Mouse (Mus musculus): ENCODE measurements around the gene D17H6S53E. TPM values are rescaled to one million over a fixed set of nuclear protein-coding genes. Genes with fewer than 3 reads are reported as not detected.
A peak's percentile ranks its signal among the peaks of the same experiment; 100 is the strongest.

D17H6S53E gene
- polyA plus RNA-seq, 1 experiment from 2014 or later, result 9.6 TPM

GRCm38 (mm10) chr17:35157254-35157653, 31.1 kb downstream of the D17H6S53E start:
- Histone ChIP-seq H3K27ac (no peak overlapping the region), H3K27me3 (no peaks in the 10 kb centered on the region), H3K9me3 (no peaks in the 10 kb centered on the region), H3K36me3 (peaks cover 97% of the 10 kb centered on the region), H3K4me2 (no peak overlapping the region), H3K4me3 (no peak overlapping the region), H3K9ac (no peak overlapping the region), H3K4me1 (peaks cover 8% of the 10 kb centered on the region)
- no peak for ATAC-seq (ENCODE audit: borderline replicate concordance, extremely low read depth, low FRiP score, low TSS enrichment)
- 92% methylated on average over 8 of the region's 8 CpGs for WGBS

- Histone ChIP-seq H3K36me3 (peaks cover 93% of the 10 kb centered on the region), H3K4me3 (no peak overlapping the region), H3K9ac (no peak overlapping the region), H3K4me2 (no peak overlapping the region), H3K4me1 (peaks cover 13% of the 10 kb centered on the region), H3K9me3 (no peaks in the 10 kb centered on the region), H3K27ac (no peak overlapping the region), H3K27me3 (no peaks in the 10 kb centered on the region)
- no peak for ATAC-seq (ENCODE audit: borderline replicate concordance, extremely low read depth, low FRiP score, low TSS enrichment)
- 98% methylated on average over 8 of the region's 8 CpGs for WGBS
Measured at GRCm38 (mm10) chr17:35157661-35158175, 31.5 kb downstream of the D17H6S53E start.

DNA sequence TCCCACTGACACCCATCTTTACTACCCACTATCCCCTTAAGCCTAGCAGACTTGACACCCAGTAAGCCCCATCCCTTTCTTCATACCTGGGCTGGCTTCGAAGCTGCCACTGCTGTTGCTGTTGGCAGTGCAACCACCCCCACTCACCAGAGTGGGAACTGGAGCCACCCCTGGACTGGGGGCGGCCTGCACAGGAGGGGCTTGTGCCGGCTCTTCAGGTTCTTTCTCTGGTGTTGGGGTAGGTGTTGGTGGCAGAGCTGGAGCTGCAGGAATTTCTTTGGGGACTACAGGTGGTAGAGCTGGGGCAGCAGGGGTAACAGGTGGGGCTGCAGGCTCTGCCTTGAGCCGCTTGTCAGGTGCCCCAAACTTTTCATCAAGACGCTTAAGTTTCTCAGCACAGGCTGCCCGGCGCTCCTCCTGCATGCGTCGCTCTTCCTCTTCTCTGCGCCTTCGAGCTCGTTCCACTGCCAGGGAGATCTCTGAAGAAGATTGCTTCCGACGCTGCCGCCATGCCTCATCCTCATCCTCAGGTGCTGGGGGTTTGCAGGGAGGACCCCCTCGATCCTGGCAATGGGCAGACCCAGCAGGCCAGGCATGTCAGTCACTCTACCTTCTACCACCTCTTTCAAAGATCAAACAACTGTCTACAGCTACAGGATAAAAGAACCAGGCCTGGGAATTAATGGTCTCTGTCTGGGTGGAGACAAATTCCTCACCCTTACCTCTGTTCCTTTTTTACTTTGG, 32.8 kb downstream of the D17H6S53E start:
- Histone ChIP-seq H3K4me2 (no peak overlapping the region), H3K9ac (no peak overlapping the region), H3K9me3 (no peaks in the 10 kb centered on the region), H3K36me3 (peaks cover 80% of the 10 kb centered on the region), H3K4me3 (no peak overlapping the region), H3K27ac (no peak overlapping the region), H3K27me3 (no peaks in the 10 kb centered on the region), H3K4me1 (peaks cover 16% of the 10 kb centered on the region)
- 88% methylated on average over 16 of the region's 16 CpGs for WGBS
- ATAC-seq (ENCODE audit: borderline replicate concordance, extremely low read depth, low FRiP score, low TSS enrichment), result no peak

DNA sequence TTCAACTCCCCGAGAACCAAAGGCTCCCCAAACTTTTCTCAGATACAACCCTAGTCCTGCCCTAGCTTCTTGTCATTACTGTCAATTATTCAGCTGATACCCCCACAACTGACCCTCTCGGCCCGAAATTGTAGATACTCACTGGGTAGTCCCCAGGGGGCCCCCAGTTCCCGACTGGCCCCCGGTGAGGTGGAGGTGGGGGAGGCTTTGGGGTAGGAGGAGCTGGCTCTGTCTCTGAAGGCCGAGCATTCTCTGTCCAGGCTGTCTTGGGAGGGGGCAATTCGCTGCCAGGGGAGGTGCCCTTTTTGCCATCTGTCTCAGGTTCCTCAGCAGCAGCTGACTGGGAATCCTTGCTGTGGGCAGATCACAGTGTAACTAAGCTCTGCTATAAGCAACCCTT, 33.5 kb downstream of the D17H6S53E start:
- no peaks in the 10 kb centered on the region for H3K9me3 ChIP-seq
- no peaks in the 10 kb centered on the region for H3K27me3 ChIP-seq
- no peak overlapping the region for H3K9ac ChIP-seq
- peaks cover 74% of the 10 kb centered on the region for H3K36me3 ChIP-seq
- no peak overlapping the region for H3K4me2 ChIP-seq
- peaks cover 16% of the 10 kb centered on the region for H3K4me1 ChIP-seq
- no peak for ATAC-seq (ENCODE audit: borderline replicate concordance, extremely low read depth, low FRiP score, low TSS enrichment)
- no peak overlapping the region for H3K27ac ChIP-seq
- WGBS, result 80% methylated on average over 7 of the region's 7 CpGs
- H3K4me3 ChIP-seq, result no peak overlapping the region

DNA sequence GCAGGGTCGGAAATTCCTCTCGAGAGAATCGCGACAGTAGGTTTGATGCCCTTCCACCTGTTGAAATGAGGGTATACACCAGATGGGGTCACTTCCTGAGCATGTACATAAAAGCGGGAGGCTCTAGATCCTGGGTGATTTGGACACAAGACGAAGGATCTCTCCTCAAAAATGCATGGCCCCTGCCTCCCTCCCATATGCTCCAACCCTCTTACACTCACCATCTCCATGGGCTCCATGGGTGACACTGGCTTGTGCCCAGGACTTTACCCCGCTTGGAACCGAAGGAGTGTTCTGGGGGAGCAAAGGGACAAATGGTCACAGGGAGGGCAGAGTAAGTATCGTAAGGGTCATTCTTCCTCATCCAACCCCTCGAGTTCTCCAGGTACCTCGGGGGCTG, 35.2 kb downstream of the D17H6S53E start:
- Histone ChIP-seq H3K4me3 (no peak overlapping the region), H3K27me3 (no peaks in the 10 kb centered on the region), H3K9me3 (no peaks in the 10 kb centered on the region), H3K36me3 (peaks cover 56% of the 10 kb centered on the region), H3K9ac (no peak overlapping the region), H3K4me2 (no peak overlapping the region), H3K27ac (no peak overlapping the region), H3K4me1 (peaks cover 25% of the 10 kb centered on the region)
- no peak for ATAC-seq (ENCODE audit: borderline replicate concordance, extremely low read depth, low FRiP score, low TSS enrichment)
- 80% methylated on average over 11 of the region's 11 CpGs for WGBS

GRCm38 (mm10) chr17:35162121-35162520, 35.9 kb downstream of the D17H6S53E start:
- no peak for ATAC-seq (ENCODE audit: borderline replicate concordance, extremely low read depth, low FRiP score, low TSS enrichment)
- WGBS, result 52% methylated on average over 14 of the region's 14 CpGs
- H3K27ac ChIP-seq, result no peak overlapping the region
- peak overlapping the region; percentile 89 for H3K4me2 ChIP-seq
- no peaks in the 10 kb centered on the region for H3K9me3 ChIP-seq
- no peaks in the 10 kb centered on the region for H3K27me3 ChIP-seq
- H3K4me3 ChIP-seq, result peak overlapping the region; percentile 90
- H3K36me3 ChIP-seq, result peaks cover 49% of the 10 kb centered on the region
- peaks cover 29% of the 10 kb centered on the region for H3K4me1 ChIP-seq
- H3K9ac ChIP-seq, result peak overlapping the region; percentile 97; the same call in 1 of the 2 replicates

- H3K36me3 ChIP-seq, result peaks cover 43% of the 10 kb centered on the region
- peak overlapping the region; percentile 89 for H3K4me2 ChIP-seq
- peak overlapping the region; percentile 97 for H3K9ac ChIP-seq
- peak overlapping the region; percentile 90 for H3K4me3 ChIP-seq
- no peak for ATAC-seq (ENCODE audit: borderline replicate concordance, extremely low read depth, low FRiP score, low TSS enrichment)
- no peaks in the 10 kb centered on the region for H3K27me3 ChIP-seq
- WGBS, result 16% methylated on average over 12 of the region's 12 CpGs
- H3K9me3 ChIP-seq, result no peaks in the 10 kb centered on the region
- no peak overlapping the region for H3K27ac ChIP-seq
- H3K4me1 ChIP-seq, result peaks cover 29% of the 10 kb centered on the region
Measured at GRCm38 (mm10) chr17:35162730-35163129, 36.6 kb downstream of the D17H6S53E start.

GRCm38 (mm10) chr17:35163326-35164081, 37.3 kb downstream of the D17H6S53E start:
- H3K9me3 ChIP-seq, result no peaks in the 10 kb centered on the region
- no peaks in the 10 kb centered on the region for H3K27me3 ChIP-seq
- ATAC-seq (ENCODE audit: borderline replicate concordance, extremely low read depth, low FRiP score, low TSS enrichment), result no peak
- H3K9ac ChIP-seq, result peak overlapping the region; percentile 97
- peaks cover 35% of the 10 kb centered on the region for H3K36me3 ChIP-seq
- WGBS, result 5% methylated on average over 8 of the region's 8 CpGs
- H3K27ac ChIP-seq, result peak overlapping the region; percentile 94
- H3K4me2 ChIP-seq, result peak overlapping the region; percentile 89
- H3K4me3 ChIP-seq, result peak overlapping the region; percentile 90
- peaks cover 29% of the 10 kb centered on the region for H3K4me1 ChIP-seq

GRCm38 (mm10) chr17:35164218-35164567, 38.0 kb downstream of the D17H6S53E start:
- H3K4me2 ChIP-seq, result peak overlapping the region; percentile 89
- peaks cover 29% of the 10 kb centered on the region for H3K4me1 ChIP-seq
- H3K27me3 ChIP-seq, result no peaks in the 10 kb centered on the region
- H3K27ac ChIP-seq, result peak overlapping the region; percentile 94
- peak overlapping the region; percentile 97 for H3K9ac ChIP-seq
- H3K4me3 ChIP-seq, result peak overlapping the region; percentile 90
- ATAC-seq (ENCODE audit: borderline replicate concordance, extremely low read depth, low FRiP score, low TSS enrichment), result no peak
- WGBS, result 0% methylated on average over 14 of the region's 28 CpGs
- H3K36me3 ChIP-seq, result peaks cover 28% of the 10 kb centered on the region
- H3K9me3 ChIP-seq, result no peaks in the 10 kb centered on the region

- Histone ChIP-seq H3K4me1 (peaks cover 29% of the 10 kb centered on the region), H3K27ac (peak within 1 kb of the TSS; percentile 100), H3K9me3 (no peaks in the 10 kb centered on the region), H3K36me3 (peaks cover 22% of the 10 kb centered on the region), H3K27me3 (no peaks in the 10 kb centered on the region), H3K4me3 (peak within 1 kb of the TSS; percentile 90), H3K9ac (peak within 1 kb of the TSS; percentile 97), H3K4me2 (peak within 1 kb of the TSS; percentile 89)
- peak; percentile 98 for ATAC-seq (ENCODE audit: borderline replicate concordance, extremely low read depth, low FRiP score, low TSS enrichment)
- WGBS, result under 1% methylated on average over 54 of the region's 89 CpGs
Measured at GRCm38 (mm10) chr17:35164568-35165450, 38.6 kb downstream of the D17H6S53E start, which contains the start of gene Prrc2a. TSS of gene Prrc2a (minus strand) at chr17:35164897.

DNA sequence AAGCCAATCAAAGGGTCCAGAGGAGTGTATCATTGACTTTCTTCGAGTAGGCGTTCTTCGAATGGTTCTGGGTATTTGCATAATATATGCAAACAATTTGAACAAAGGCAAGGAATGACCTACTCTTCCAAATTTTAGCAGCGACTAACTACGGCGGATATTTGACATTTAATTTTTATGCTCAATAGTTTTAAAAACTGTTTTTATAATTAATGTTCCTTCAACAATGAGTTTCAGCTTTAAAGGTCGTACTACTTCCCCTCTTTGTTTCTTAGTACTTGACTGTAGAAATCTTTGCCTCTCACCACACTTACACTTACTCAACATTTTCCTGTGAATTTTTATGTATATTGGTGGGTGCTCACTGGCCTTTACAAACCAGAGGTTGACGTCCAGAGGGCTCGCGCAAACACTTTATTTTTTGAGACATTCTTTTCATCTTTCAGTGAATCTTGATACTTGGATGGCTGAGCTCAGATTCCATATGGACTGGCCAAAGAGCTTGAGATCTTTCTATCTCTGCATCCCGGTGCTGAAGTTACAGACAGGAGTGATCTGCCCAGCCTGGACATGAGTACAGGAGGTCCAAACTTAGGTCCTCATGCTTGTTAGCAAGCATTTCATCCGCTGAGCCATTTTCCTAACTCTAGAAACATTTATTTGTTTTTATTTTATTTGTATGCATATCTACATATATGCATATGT, 39.4 kb downstream of the D17H6S53E start:
- Histone ChIP-seq H3K36me3 (peaks cover 14% of the 10 kb centered on the region), H3K4me1 (peaks cover 29% of the 10 kb centered on the region), H3K9ac (peak overlapping the region; percentile 59), H3K9me3 (no peaks in the 10 kb centered on the region), H3K27me3 (no peaks in the 10 kb centered on the region), H3K27ac (peak overlapping the region; percentile 100), H3K4me3 (peak overlapping the region; percentile 90), H3K4me2 (peak overlapping the region; percentile 58)
- ATAC-seq (ENCODE audit: borderline replicate concordance, extremely low read depth, low FRiP score, low TSS enrichment), result peak; percentile 85
- WGBS, result 17% methylated on average over 12 of the region's 12 CpGs

All from lung, embryonic 15.5 days (tissue).